Mouse (Mus musculus) hindbrain, postnatal 0 days (tissue): ENCODE data around the gene Npnt. TPM values are rescaled to one million over a fixed set of nuclear protein-coding genes. Genes with fewer than 3 reads are reported as not detected.
A peak's percentile ranks its signal among the peaks of the same experiment; 100 is the strongest.

ENCODE experiments used
- ATAC-seq: fragments of 200-750 bp; cut with Nextera tagmentation; 2 replicates; pipeline ENCODE4 v1.8.0; 2017; ENCODE audit warnings: mild to moderate bottlenecking, moderate TSS enrichment, moderate library complexity
- DNase-seq: peaks from one replicate; pipeline ENCODE4 v3.0.0-alpha.2; 2015; ENCODE audit warnings: low spot score
- H3K27ac ChIP-seq: fragments of 300-500 bp; sonication (generic); 2 replicates; pipeline ENCODE4 v1.5.1; 2014; ENCODE audit warnings: mild to moderate bottlenecking
- H3K27me3 ChIP-seq: fragments of 300-500 bp; sonication (generic); 2 replicates; pipeline ENCODE4 v1.6.1; 2014; ENCODE audit warnings: low read length, mixed read lengths; ENCODE audit not compliant: insufficient read depth
- H3K36me3 ChIP-seq: fragments of 300-500 bp; sonication (generic); 2 replicates; pipeline ENCODE4 v1.6.1; 2014; ENCODE audit warnings: low read length, mixed read lengths; ENCODE audit not compliant: insufficient read depth
- H3K4me1 ChIP-seq: fragments of 300-500 bp; sonication (generic); 2 replicates; pipeline ENCODE4 v1.6.1; 2014; ENCODE audit warnings: antibody characterized with exemption, low read length, mixed read lengths; ENCODE audit not compliant: insufficient read depth
- H3K4me2 ChIP-seq: fragments of 300-500 bp; sonication (generic); 2 replicates; pipeline ENCODE4 v1.6.1; 2014; ENCODE audit warnings: low read depth, mild to moderate bottlenecking, low read length, moderate library complexity, mixed read lengths
- H3K4me3 ChIP-seq: fragments of 300-500 bp; sonication (generic); 2 replicates; pipeline ENCODE4 v1.5.1; 2014; ENCODE audit warnings: low read length
- H3K9ac ChIP-seq: fragments of 300-500 bp; sonication (generic); replicated peaks from 2 replicates; pipeline ENCODE4 v1.6.1; 2014; ENCODE audit warnings: mild to moderate bottlenecking, low read length, moderate library complexity, mixed read lengths
- H3K9me3 ChIP-seq: fragments of 300-500 bp; sonication (generic); 2 replicates; pipeline ENCODE4 v1.6.1; 2016; ENCODE audit warnings: low read length, mixed read lengths
- CTCF ChIP-seq: IDR thresholded peaks from 2 replicates; pipeline ENCODE4 v1.5.1; 2016; ENCODE audit warnings: antibody characterized with exemption, control low read depth, low read depth
- WGBS: fragments of 180-500 bp; shearing (Covaris S2); extraction: QIAGEN DNeasy Blood & Tissue Kit; methylation state at CpG from one replicate; pipeline ENCODE4 v1.1.7; 2014; 5-methylcytosine and 5-hydroxymethylcytosine counted together
- polyA plus RNA-seq: library from polyadenylated mRNA; unstranded; fragments of >200 nt; fragmentation: Nextera tagmentation; extraction: Ambion mirVana; gene quantifications from 2 replicates; pipeline ENCODE4 v1.2.1, GENCODE M21; 2015
- total RNA-seq: library from RNA; depleted of rRNA; stranded (reverse); fragments of >200 nt; gene quantifications from 2 replicates; pipeline ENCODE4 v1.2.3, GENCODE M21; 2014

Npnt gene
- total and polyA plus RNA-seq, 2 experiments from 2014 or later: 12.6 to 22.9 TPM

DNA sequence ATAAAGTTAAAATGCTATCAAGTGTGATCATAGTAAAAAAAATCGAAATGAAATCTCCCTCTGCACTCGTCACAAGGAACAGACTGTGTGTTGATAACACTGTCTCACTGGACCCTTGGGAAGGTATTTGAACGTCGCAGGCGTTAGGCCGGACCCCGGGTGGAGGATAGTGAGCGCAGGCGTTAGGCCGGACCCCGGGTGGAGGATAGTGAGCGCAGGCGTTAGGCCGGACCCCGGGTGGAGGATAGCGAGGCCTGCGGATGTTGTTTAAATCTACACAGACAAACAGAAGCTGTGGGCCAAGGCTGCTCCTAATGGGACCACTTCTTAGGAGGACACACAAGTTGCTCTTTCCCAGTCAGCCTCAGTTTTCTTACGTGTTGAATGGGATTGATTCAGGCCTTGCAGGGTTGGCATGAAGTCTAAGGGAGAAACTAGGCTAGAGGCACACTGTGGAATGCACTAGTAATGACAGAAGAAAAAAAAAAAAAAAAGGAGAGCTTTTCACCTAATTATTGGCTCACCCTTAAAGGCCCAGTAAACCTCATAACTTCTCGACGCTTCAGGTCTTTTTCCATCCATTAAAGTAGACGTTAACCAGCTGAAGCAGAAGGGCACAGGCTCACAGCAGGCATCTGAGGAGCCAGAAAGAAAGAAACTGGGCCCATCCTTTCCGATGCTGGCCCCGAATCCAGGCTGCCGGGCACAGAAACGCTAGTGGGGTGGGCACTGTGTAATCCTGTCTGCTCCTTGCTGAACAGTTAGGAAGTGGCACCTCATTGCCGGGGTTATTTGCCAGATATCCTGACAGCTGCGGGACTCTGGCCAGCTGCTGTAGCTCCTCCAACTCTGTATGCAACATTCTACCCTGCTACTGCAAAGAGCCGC is 98.0 kb downstream of the Npnt start:
- WGBS: 63% methylated on average over 28 of the region's 28 CpGs
- DNase-seq: peak; percentile 27
- 0 out of 2 replicates have a peak overlapping the region, but pooled peaks have one; percentile 13 for H3K4me2 ChIP-seq
- no peak overlapping the region for H3K27ac ChIP-seq
- H3K36me3 ChIP-seq: no peaks in the 10 kb centered on the region
- no peak overlapping the region for H3K4me3 ChIP-seq
- no peak for TF ChIP-seq CTCF
- 0 out of 2 replicates have a peak, but pooled peaks cover 3% of the 10 kb centered on the region for H3K4me1 ChIP-seq
- peak; percentile 74 for ATAC-seq
- no peaks in the 10 kb centered on the region for H3K27me3 ChIP-seq
- H3K9ac ChIP-seq: no peak overlapping the region
- H3K9me3 ChIP-seq: no peaks in the 10 kb centered on the region

DNA sequence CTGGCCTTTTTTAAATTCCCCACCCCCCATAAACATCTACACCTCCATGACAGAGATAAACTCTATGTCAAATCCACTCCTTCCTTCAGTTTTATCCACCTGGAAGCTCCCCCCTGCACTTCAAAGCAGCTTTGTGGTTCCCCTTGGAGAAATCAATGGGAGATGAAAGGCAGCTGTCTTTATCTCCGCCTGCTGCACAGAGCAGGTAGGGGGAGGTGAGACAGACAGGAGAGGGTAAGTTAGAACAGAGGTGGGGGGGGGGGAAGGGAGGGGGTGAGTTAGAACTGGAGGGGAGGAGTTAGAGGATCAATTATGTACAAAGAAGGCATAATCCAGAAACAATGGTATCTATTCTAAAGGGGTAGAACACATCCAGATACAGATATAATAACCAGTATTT is 98.7 kb downstream of the Npnt start:
- TF ChIP-seq CTCF: no peak
- DNase-seq: no peak
- no peaks in the 10 kb centered on the region for H3K36me3 ChIP-seq
- 0 out of 2 replicates have a peak, but pooled peaks cover 3% of the 10 kb centered on the region for H3K4me1 ChIP-seq
- 55% methylated on average over 1 of the region's 1 CpGs for WGBS
- no peaks in the 10 kb centered on the region for H3K9me3 ChIP-seq
- no peaks in the 10 kb centered on the region for H3K27me3 ChIP-seq
- no peak overlapping the region for H3K27ac ChIP-seq
- H3K4me3 ChIP-seq: no peak overlapping the region
- ATAC-seq: no peak
- no peak overlapping the region for H3K9ac ChIP-seq
- no peak overlapping the region for H3K4me2 ChIP-seq

DNA sequence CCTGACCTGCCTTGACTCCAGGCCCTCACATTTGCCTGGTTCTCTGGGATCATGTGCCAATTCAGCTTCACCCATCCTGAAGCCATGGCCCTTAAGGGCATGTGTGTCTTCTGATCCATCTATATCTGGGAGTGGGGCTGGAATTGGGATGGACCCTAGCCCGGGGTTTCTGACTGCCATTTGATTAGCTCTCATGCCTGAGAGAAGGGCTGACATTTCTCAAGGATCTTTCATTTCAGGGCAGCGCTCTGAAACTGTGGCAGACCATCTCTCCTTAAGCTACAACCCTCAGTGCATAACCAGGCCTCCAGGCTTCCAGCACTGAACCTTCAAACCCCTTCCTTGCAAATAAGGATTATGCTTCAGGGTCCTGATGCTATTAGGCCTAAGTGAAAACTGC is 99.7 kb downstream of the Npnt start:
- TF ChIP-seq CTCF: no peak
- H3K9me3 ChIP-seq: no peaks in the 10 kb centered on the region
- no peak for DNase-seq
- no peaks in the 10 kb centered on the region for H3K27me3 ChIP-seq
- 77% methylated on average over 2 of the region's 2 CpGs for WGBS
- no peak overlapping the region for H3K27ac ChIP-seq
- H3K4me3 ChIP-seq: no peak overlapping the region
- H3K36me3 ChIP-seq: no peaks in the 10 kb centered on the region
- H3K4me2 ChIP-seq: no peak overlapping the region
- ATAC-seq: no peak
- 0 out of 2 replicates have a peak, but pooled peaks cover 3% of the 10 kb centered on the region for H3K4me1 ChIP-seq
- H3K9ac ChIP-seq: no peak overlapping the region

DNA sequence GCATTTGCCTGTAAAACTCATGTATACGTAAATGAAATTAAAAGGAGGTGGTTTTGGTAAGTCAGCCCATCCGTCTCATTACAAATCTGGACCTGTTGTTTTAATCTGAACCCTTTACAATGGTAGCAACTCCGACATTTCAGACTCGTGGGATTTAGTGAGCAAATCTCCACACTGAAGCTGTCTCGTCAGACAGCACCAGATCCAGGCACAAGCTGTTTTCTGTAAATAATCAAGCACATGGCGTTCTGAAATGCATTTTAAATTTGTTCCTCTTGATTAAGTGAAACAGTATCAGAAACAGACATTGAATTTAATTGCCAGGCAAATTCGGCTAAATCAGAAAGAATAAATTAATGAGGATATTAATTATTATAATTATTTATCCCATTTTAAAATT is 100.4 kb downstream of the Npnt start:
- no peak overlapping the region for H3K4me3 ChIP-seq
- no peak overlapping the region for H3K27ac ChIP-seq
- H3K36me3 ChIP-seq: no peaks in the 10 kb centered on the region
- 71% methylated on average over 7 of the region's 7 CpGs for WGBS
- no peak for TF ChIP-seq CTCF
- 0 out of 2 replicates have a peak, but pooled peaks cover 3% of the 10 kb centered on the region for H3K4me1 ChIP-seq
- H3K27me3 ChIP-seq: no peaks in the 10 kb centered on the region
- no peak for DNase-seq
- no peak overlapping the region for H3K4me2 ChIP-seq
- no peak for ATAC-seq
- H3K9ac ChIP-seq: no peak overlapping the region
- H3K9me3 ChIP-seq: no peaks in the 10 kb centered on the region

DNA sequence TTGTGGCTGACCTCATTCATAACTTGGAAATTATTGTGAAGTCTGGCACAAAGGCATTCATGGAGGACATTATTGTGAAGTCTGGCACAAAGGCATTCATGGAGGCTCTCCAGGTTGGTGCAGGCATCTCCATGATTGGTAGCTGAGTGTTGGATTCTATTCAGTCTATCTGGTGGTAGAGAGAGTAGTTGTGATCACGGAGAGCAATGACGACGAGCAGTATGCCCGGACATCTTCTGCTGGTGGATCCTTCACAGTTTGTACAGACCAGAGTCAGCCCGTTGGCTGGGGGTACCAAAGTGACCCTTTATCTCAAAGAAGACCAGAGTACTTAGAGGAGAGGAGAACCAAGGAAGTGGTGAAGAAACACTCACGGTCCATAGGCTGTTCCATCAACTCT is 107.4 kb downstream of the Npnt start:
- Histone ChIP-seq H3K36me3 (peaks cover 9% of the 10 kb centered on the region; the same call in 1 of the 2 replicates), H3K4me1 (no peaks in the 10 kb centered on the region), H3K27me3 (no peaks in the 10 kb centered on the region), H3K4me2 (no peak overlapping the region), H3K9me3 (no peaks in the 10 kb centered on the region), H3K27ac (no peak overlapping the region), H3K9ac (no peak overlapping the region), H3K4me3 (no peak overlapping the region)
- WGBS: 96% methylated on average over 6 of the region's 6 CpGs
- no peak for TF ChIP-seq CTCF
- DNase-seq: no peak
- no peak for ATAC-seq

DNA sequence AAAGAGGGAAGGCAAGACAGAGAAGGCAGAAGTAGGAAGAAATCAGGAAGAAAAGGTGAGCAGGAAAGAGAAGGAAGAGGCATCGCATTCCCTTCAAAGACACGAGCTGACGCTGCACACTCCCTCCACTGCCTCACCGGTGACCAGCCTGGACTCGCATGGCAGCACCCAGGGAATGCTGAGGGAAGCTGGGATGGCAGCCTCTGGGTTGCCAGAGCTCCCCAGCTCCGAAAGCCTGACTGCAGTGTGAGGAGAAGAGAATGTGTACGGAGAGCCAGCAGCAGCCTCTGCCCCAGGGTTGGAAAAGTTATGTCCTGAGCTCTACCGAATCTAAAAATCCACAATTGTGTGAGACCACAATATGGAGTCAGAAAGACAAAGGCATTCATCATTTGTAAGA is 110.6 kb downstream of the Npnt start:
- WGBS: 95% methylated on average over 8 of the region's 8 CpGs
- no peak overlapping the region for H3K9ac ChIP-seq
- no peak overlapping the region for H3K4me3 ChIP-seq
- no peaks in the 10 kb centered on the region for H3K4me1 ChIP-seq
- DNase-seq (no peak), ATAC-seq (no peak)
- H3K4me2 ChIP-seq: no peak overlapping the region
- H3K27ac ChIP-seq: no peak overlapping the region
- H3K36me3 ChIP-seq: peaks cover 13% of the 10 kb centered on the region; the same call in 1 of the 2 replicates
- no peaks in the 10 kb centered on the region for H3K27me3 ChIP-seq
- H3K9me3 ChIP-seq: no peaks in the 10 kb centered on the region
- no peak for TF ChIP-seq CTCF
